Mouse (Mus musculus): ENCODE results near the gene Igf1r. TPM values are rescaled to one million over a fixed set of nuclear protein-coding genes. Genes with fewer than 3 reads are reported as not detected.

The Igf1r gene
- polyA plus RNA-seq, 1 experiment from 2014 or later: 25.2 TPM

DNA sequence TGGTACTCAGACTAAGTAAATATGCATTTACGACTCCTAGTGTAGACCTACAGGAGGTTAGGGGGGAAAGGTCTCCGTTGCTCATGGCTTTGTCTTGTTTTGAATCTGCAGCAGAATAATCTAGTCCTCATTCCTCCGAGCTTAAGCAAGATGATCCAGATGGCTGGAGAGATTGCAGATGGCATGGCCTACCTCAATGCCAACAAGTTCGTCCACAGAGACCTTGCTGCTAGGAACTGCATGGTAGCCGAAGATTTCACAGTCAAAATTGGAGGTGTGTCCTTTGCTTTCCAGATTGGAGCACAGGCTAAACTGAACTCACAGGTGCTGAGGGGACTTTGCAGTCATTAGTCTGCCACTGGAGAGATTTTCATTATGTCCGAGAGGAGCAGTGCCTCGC, 259.3 kb downstream of the Igf1r start:
- H3K27me3 ChIP-seq: no peaks in the 10 kb centered on the region
- H3K9ac ChIP-seq: no peak overlapping the region
- H3K36me3 ChIP-seq (ENCODE audit: poor library complexity, severe bottlenecking): peaks cover 93% of the 10 kb centered on the region
- 92% methylated on average over 7 of the region's 7 CpGs for WGBS
- ATAC-seq: no peak
- no peak overlapping the region for H3K4me2 ChIP-seq
- no peaks in the 10 kb centered on the region for H3K4me1 ChIP-seq
- no peaks in the 10 kb centered on the region for H3K9me3 ChIP-seq (replicated peaks)
- H3K4me3 ChIP-seq: no peak overlapping the region
- no peak overlapping the region for H3K27ac ChIP-seq

DNA sequence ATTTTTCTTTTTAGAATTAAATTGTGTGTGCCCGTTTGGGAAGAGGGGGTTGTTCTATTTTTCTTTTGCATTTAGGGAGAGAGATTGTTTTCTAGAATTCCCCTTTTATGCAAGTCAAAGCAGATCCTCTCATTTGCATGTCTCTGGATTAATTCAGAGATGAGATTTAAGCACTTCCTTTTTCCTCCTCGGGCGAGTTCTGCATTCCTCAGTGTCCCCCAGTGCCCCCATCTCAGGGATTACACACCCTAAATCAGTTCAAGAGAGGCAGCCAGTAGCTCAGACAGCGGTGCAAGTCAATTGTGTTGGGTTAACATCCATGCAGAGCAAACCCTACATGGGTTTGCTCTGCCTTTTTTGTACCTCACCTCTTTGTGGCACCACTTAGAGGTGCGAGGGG, 261.2 kb downstream of the Igf1r start:
- 77% methylated on average over 5 of the region's 5 CpGs for WGBS
- Histone ChIP-seq H3K36me3 (ENCODE audit: poor library complexity, severe bottlenecking) (peaks cover 93% of the 10 kb centered on the region), H3K27me3 (no peaks in the 10 kb centered on the region), H3K9ac (no peak overlapping the region), H3K4me3 (no peak overlapping the region), H3K4me2 (no peak overlapping the region), H3K4me1 (no peaks in the 10 kb centered on the region), H3K9me3 (replicated peaks) (no peaks in the 10 kb centered on the region), H3K27ac (no peak overlapping the region)
- no peak for ATAC-seq

DNA sequence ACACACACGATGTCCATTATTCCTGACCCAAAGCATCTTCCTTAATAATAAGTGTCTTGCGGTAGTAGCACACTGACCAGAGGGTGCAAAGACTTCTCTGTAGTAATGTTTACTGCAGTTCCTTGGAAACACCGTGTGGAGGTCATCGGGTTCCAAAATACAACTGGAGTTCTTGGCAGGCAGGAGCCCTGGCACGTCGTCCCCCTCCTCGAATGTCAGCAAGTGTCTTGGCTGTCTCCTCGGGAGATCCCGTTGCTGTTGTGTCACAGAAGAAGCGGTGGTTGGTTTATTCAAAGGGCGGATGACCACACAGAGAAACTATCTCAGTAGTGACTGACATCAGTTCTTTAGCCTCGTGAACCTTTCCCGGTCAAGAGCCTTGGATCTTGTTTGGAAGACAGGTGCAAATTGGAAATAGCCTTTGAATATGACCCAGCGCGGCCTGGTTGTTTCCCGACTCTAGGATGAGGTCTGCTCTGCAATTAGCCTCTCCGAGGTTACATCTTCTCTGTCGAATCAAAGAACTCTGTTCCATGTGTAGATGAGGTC, 263.0 kb downstream of the Igf1r start:
- Histone ChIP-seq H3K27ac (no peak overlapping the region), H3K9ac (no peak overlapping the region), H3K27me3 (no peaks in the 10 kb centered on the region), H3K9me3 (replicated peaks) (no peaks in the 10 kb centered on the region), H3K4me3 (no peak overlapping the region), H3K36me3 (ENCODE audit: poor library complexity, severe bottlenecking) (peaks cover 90% of the 10 kb centered on the region), H3K4me2 (no peak overlapping the region), H3K4me1 (no peaks in the 10 kb centered on the region)
- 94% methylated on average over 18 of the region's 18 CpGs for WGBS
- ATAC-seq: no peak

DNA sequence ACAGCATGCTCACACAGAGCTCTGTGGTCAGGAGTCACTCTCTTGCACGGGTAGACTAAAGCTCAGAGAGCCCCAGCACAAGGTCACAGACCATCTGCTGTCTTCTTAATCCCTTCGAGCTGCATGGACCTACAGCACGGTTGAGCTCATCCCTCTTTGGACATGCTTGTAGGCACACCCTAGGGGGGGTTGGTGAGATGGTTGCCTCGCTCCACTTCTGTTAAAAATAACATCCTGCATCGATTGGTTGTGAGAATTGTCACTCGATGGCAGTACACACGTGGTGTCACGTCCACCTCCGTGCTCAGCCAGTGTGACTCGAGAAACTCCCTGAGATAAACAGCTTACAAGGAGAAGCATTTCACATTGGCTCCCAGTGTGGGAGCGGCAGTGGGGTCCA, 266.3 kb downstream of the Igf1r start:
- WGBS: 95% methylated on average over 11 of the region's 11 CpGs
- H3K27ac ChIP-seq: no peak overlapping the region
- H3K9me3 ChIP-seq (replicated peaks): no peaks in the 10 kb centered on the region
- H3K9ac ChIP-seq: no peak overlapping the region
- no peak overlapping the region for H3K4me2 ChIP-seq
- peaks cover 10% of the 10 kb centered on the region for H3K4me1 ChIP-seq
- ATAC-seq: no peak
- H3K27me3 ChIP-seq: no peaks in the 10 kb centered on the region
- H3K36me3 ChIP-seq (ENCODE audit: poor library complexity, severe bottlenecking): peaks cover 81% of the 10 kb centered on the region
- H3K4me3 ChIP-seq: no peak overlapping the region

DNA sequence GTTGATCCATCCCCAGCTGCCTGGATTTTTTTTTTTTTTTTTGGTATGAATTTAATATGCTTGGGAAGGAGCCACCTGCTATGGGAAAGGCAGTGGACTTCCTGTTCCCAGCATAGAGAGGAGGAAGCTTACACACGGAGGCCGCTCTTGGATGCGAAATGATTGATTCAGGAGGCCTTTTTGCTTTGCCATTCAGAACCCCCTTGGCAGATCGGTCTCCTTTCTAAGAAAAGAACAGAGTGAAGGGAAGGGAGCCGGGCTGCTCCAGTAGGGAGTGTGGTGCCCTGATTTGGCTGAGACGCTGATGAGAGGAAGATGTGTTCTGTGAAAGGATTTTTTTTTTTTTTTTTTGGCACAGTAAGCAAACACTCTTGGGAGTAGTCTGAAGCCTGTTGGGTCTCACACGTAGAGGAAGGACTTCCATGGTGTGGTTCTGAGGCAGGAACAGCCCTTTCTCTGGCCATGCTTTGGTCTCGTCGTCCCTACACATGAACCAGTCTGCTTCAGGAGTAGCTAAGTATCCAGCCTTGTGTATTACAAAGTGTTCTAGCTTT, 269.1 kb downstream of the Igf1r start:
- Histone ChIP-seq H3K36me3 (ENCODE audit: poor library complexity, severe bottlenecking) (peaks cover 80% of the 10 kb centered on the region), H3K27me3 (no peaks in the 10 kb centered on the region), H3K4me3 (no peak overlapping the region), H3K27ac (no peak overlapping the region), H3K9me3 (replicated peaks) (no peaks in the 10 kb centered on the region), H3K9ac (no peak overlapping the region), H3K4me2 (no peak overlapping the region), H3K4me1 (peaks cover 16% of the 10 kb centered on the region)
- WGBS: 76% methylated on average over 9 of the region's 9 CpGs
- ATAC-seq: no peak

DNA sequence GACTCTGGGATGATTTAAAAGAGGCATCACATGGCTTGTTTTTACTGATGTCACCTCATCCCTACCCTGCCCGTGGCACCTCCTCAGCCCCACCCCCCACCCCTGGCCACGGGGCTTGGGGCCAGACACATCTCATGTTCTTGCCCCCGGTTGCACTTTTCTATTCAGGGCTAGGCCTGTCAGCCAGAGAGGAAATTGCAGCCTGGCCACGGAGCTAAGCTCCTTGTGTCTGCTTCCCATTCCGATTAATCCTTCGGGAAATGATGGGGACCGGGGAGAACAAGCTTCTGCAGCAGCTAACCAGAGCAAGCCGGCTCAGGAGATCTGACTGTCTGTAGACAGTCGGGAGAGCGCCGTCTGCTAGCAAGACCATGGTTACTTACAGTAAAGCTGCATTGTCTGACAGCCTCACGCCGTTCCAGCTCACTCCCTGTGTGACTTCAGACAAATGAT, 270.8 kb downstream of the Igf1r start:
- H3K27me3 ChIP-seq: no peaks in the 10 kb centered on the region
- no peaks in the 10 kb centered on the region for H3K9me3 ChIP-seq (replicated peaks)
- peak overlapping the region; percentile 64 for H3K27ac ChIP-seq
- peaks cover 23% of the 10 kb centered on the region for H3K4me1 ChIP-seq
- no peak for ATAC-seq
- no peak overlapping the region for H3K4me3 ChIP-seq
- 64% methylated on average over 13 of the region's 13 CpGs for WGBS
- peaks cover 73% of the 10 kb centered on the region for H3K36me3 ChIP-seq (ENCODE audit: poor library complexity, severe bottlenecking)
- no peak overlapping the region for H3K9ac ChIP-seq
- H3K4me2 ChIP-seq: no peak overlapping the region

DNA sequence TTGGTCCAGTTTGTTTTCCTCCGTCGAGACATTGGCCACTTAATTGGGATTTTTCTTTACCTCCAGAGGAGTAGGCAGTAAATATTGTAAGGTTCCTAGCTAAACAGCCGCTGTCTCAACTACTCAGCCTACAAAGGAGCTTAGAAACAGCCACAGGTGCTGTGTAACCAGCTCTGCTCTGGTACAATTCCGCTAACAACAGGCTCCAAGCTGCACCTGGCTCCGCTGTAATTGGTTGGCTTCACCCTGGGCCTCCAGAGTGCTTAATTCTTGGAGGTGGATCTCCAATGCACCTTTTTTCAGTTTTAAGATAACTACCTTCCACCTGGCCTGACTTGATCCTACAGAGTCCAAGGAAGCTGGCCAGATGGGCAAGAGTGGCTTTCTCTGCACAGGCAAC, 271.4 kb downstream of the Igf1r start:
- H3K27ac ChIP-seq: no peak overlapping the region; the same call in 1 of the 2 replicates
- H3K27me3 ChIP-seq: no peaks in the 10 kb centered on the region
- H3K9me3 ChIP-seq (replicated peaks): no peaks in the 10 kb centered on the region
- peaks cover 29% of the 10 kb centered on the region for H3K4me1 ChIP-seq
- H3K9ac ChIP-seq: no peak overlapping the region
- H3K36me3 ChIP-seq (ENCODE audit: poor library complexity, severe bottlenecking): peaks cover 67% of the 10 kb centered on the region
- no peak for ATAC-seq
- WGBS: 91% methylated on average over 5 of the region's 5 CpGs
- H3K4me3 ChIP-seq: no peak overlapping the region
- H3K4me2 ChIP-seq: no peak overlapping the region

DNA sequence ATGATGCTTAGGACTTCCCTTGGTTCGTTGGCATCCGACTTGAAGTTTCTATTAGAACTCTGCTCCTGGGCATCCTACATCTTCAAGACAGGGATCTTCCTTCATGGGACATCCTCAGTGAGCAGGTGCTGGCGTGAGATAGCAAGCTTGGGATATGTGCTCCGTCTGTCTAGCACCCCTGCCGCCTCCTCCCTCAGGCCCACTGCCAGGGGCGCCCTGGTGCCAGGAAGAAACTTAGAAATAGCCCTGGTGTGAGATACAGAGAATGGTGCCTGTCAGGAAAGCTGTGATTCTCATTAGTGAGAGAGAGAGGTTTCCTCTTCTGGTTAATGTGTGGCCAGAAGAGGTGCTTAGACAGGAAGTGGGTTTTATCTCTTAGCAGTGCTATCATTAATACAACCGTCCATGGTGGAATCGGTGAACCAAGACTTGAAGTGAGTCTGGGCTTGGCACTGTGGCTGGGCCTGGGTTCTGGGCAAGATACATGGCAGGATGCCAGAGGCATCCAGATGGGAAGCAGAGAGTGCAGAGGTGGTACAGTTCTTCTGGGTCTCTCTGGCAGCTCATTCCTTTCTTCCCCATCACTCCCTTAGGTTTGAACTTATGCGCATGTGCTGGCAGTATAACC, 272.9 kb downstream of the Igf1r start:
- H3K27ac ChIP-seq: peak overlapping the region; percentile 20
- no peak for ATAC-seq
- no peaks in the 10 kb centered on the region for H3K9me3 ChIP-seq (replicated peaks)
- no peak overlapping the region for H3K4me2 ChIP-seq
- WGBS: 90% methylated on average over 9 of the region's 9 CpGs
- no peak overlapping the region for H3K9ac ChIP-seq
- H3K36me3 ChIP-seq (ENCODE audit: poor library complexity, severe bottlenecking): peaks cover 57% of the 10 kb centered on the region
- no peaks in the 10 kb centered on the region for H3K27me3 ChIP-seq
- no peak overlapping the region for H3K4me3 ChIP-seq
- peaks cover 31% of the 10 kb centered on the region for H3K4me1 ChIP-seq

DNA sequence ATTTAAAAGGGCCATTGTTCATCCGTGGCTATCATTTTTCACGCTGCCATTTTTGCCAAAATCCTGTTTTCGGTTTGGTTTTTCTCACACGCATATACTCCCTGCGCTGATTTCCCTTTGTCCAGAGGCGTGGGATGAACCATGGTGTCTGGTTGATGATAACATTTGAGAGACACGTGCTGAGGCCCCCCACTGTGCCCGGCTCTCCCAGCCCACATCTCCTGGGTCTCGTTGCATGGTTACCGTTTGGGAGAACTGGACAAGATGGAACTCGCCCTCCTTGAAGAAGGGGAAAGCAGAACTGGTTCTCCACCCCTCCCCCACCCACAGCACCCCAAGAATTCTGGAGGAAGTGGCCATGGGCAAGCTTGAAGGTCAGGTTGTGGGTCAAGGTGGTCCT, 274.4 kb downstream of the Igf1r start:
- no peak for ATAC-seq
- no peaks in the 10 kb centered on the region for H3K27me3 ChIP-seq
- WGBS: 87% methylated on average over 11 of the region's 11 CpGs
- peaks cover 60% of the 10 kb centered on the region for H3K36me3 ChIP-seq (ENCODE audit: poor library complexity, severe bottlenecking)
- no peak overlapping the region for H3K4me2 ChIP-seq
- H3K9ac ChIP-seq: no peak overlapping the region
- H3K4me1 ChIP-seq: peaks cover 25% of the 10 kb centered on the region
- no peak overlapping the region for H3K27ac ChIP-seq
- no peaks in the 10 kb centered on the region for H3K9me3 ChIP-seq (replicated peaks)
- no peak overlapping the region for H3K4me3 ChIP-seq

DNA sequence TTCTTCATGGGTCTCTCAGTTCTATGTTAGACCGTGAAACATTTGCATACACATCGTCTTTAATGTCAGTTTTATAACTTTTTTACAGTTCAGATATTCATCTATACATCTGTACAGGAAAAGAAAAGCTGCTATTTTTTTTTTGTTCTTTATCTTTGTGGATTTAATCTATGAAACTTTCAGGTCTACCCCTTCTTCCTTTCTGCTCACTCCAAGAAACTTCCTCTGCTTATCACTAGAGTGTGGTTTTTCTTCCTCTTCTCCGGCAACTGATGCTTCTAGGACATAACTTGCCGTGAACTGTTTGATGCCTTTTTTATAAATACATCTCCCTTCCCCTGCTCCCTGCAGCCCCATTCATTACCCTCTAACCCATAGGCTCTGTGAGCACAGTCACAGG, 275.0 kb downstream of the Igf1r start:
- 86% methylated on average over 4 of the region's 4 CpGs for WGBS
- no peak for ATAC-seq
- H3K9me3 ChIP-seq (replicated peaks): no peaks in the 10 kb centered on the region
- H3K36me3 ChIP-seq (ENCODE audit: poor library complexity, severe bottlenecking): peaks cover 54% of the 10 kb centered on the region
- peaks cover 27% of the 10 kb centered on the region for H3K4me1 ChIP-seq
- no peak overlapping the region for H3K27ac ChIP-seq
- H3K4me2 ChIP-seq: no peak overlapping the region
- H3K9ac ChIP-seq: no peak overlapping the region
- no peaks in the 10 kb centered on the region for H3K27me3 ChIP-seq
- H3K4me3 ChIP-seq: no peak overlapping the region

DNA sequence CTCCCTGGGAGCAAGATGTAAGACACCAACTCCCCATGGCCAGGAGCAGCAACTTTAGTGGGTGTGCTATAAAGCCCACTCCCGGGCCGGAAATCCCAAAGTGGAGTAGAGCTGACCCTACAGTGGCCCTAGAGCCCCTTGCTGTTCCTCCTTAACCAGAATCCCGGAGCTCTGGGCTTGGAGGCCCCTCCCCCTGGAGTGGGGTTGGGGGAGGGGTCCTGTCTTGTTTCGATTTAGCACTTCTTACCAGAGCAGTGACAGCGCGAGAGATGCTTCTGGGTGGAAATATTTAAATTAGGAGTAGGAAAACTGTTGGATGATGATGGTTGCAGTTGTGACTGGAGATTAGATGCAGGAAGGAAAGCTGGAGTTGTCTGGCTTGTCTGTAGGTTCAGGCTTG, 275.9 kb downstream of the Igf1r start:
- no peak overlapping the region for H3K4me3 ChIP-seq
- ATAC-seq: peak; percentile 34; the same call in 1 of the 2 replicates
- peaks cover 27% of the 10 kb centered on the region for H3K4me1 ChIP-seq
- no peaks in the 10 kb centered on the region for H3K27me3 ChIP-seq
- 42% methylated on average over 6 of the region's 6 CpGs for WGBS
- H3K36me3 ChIP-seq (ENCODE audit: poor library complexity, severe bottlenecking): peaks cover 50% of the 10 kb centered on the region
- no peak overlapping the region for H3K9ac ChIP-seq
- peak overlapping the region; percentile 54 for H3K27ac ChIP-seq
- no peak overlapping the region for H3K4me2 ChIP-seq
- no peaks in the 10 kb centered on the region for H3K9me3 ChIP-seq (replicated peaks)

DNA sequence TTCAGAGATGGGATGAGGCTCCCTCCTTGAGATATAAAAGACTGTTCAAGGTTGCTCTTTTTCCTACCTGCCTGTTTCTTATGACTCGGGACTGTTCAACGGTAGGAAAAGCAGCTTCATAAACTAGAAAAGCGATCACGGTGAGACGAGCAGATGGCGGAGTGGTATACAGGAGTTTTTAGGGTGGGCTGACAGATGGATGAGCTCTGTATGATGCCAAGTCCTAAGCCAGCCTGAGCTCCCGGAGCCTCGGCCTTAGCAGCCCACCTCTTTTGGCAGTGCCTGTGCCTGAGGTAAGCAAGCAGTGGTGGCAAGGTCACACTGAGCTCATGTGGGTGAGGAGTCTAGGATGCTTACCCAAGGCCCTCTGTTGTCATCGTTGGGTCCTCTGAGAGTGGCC, 278.2 kb downstream of the Igf1r start:
- Histone ChIP-seq H3K36me3 (ENCODE audit: poor library complexity, severe bottlenecking) (peaks cover 33% of the 10 kb centered on the region), H3K27me3 (no peaks in the 10 kb centered on the region), H3K9ac (no peak overlapping the region), H3K4me1 (peaks cover 32% of the 10 kb centered on the region), H3K9me3 (replicated peaks) (no peaks in the 10 kb centered on the region), H3K4me3 (no peak overlapping the region), H3K4me2 (no peak overlapping the region), H3K27ac (no peak overlapping the region)
- peak; percentile 40; the same call in 1 of the 2 replicates for ATAC-seq
- 82% methylated on average over 9 of the region's 9 CpGs for WGBS

DNA sequence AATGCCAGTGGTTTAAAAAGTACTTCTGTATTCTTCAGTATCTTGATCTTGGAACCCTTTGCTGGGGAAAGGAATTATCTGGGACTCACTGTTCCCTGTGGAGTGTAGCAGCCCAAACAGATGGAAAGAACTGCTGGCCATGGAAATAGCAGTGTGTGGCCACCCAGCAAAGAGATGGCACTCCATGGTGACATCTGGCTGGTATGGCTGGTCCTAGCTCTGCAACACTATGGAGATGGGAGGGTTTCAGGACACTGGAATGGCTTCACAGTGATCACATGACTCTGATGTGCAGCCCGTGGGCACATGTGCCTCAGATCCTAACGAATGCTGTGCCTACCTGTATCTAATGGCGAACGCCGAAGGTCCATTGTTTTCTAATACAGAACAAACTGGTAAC, 279.9 kb downstream of the Igf1r start:
- Histone ChIP-seq H3K4me3 (no peak overlapping the region), H3K36me3 (ENCODE audit: poor library complexity, severe bottlenecking) (peaks cover 20% of the 10 kb centered on the region), H3K4me1 (peaks cover 29% of the 10 kb centered on the region), H3K9ac (no peak overlapping the region), H3K4me2 (no peak overlapping the region), H3K27ac (no peak overlapping the region), H3K27me3 (no peaks in the 10 kb centered on the region), H3K9me3 (replicated peaks) (no peaks in the 10 kb centered on the region)
- 79% methylated on average over 5 of the region's 5 CpGs for WGBS
- ATAC-seq: no peak
